Mouse (Mus musculus): ENCODE measurements around the gene Tapt1. TPM values are rescaled to one million over a fixed set of nuclear protein-coding genes. Genes with fewer than 3 reads are reported as not detected.

The Tapt1 gene
- total and polyA plus RNA-seq, 2 experiments from 2014 or later, result 15.7 to 36.4 TPM

Other genes starting within 250 kb of the Tapt1 start
- gene Fgfbp1, start 244.8 kb downstream of the Tapt1 start, total RNA-seq (2014; rRNA removed; ENCODE audit: low replicate concordance), result 3.5 and 7.3 TPM in 2 replicates
- gene Fgfbp1, start 244.8 kb downstream of the Tapt1 start, polyA plus RNA-seq (2015; fragmentation: Nextera tagmentation; extraction: Ambion mirVana), result 0.87 and 1.3 TPM in 2 replicates
- gene Prom1, start 124.6 kb downstream of the Tapt1 start, total RNA-seq (2014; rRNA removed; ENCODE audit: low replicate concordance), result 2.8 and 4.4 TPM in 2 replicates
- gene Prom1, start 124.6 kb downstream of the Tapt1 start, polyA plus RNA-seq (2015; fragmentation: Nextera tagmentation; extraction: Ambion mirVana), result 2.6 and 3.1 TPM in 2 replicates